Mouse (Mus musculus) spleen, adult 2 months (tissue): ENCODE measurements around the gene Lpcat4.

Experiments
- CTCF ChIP-seq: fragments of 200-500 bp; IDR thresholded peaks from 2 replicates; pipeline ENCODE4 v1.5.1; 2011; ENCODE audit warnings: mild to moderate bottlenecking, inconsistent platforms; ENCODE audit not compliant: insufficient read depth, insufficient read length, insufficient replicate concordance; ENCODE audit errors: extremely low read depth
- POLR2A ChIP-seq: fragments of 200-500 bp; IDR thresholded peaks from 2 replicates; pipeline ENCODE4 v1.6.1; 2011; ENCODE audit warnings: low read depth, low read length, inconsistent platforms

DNA sequence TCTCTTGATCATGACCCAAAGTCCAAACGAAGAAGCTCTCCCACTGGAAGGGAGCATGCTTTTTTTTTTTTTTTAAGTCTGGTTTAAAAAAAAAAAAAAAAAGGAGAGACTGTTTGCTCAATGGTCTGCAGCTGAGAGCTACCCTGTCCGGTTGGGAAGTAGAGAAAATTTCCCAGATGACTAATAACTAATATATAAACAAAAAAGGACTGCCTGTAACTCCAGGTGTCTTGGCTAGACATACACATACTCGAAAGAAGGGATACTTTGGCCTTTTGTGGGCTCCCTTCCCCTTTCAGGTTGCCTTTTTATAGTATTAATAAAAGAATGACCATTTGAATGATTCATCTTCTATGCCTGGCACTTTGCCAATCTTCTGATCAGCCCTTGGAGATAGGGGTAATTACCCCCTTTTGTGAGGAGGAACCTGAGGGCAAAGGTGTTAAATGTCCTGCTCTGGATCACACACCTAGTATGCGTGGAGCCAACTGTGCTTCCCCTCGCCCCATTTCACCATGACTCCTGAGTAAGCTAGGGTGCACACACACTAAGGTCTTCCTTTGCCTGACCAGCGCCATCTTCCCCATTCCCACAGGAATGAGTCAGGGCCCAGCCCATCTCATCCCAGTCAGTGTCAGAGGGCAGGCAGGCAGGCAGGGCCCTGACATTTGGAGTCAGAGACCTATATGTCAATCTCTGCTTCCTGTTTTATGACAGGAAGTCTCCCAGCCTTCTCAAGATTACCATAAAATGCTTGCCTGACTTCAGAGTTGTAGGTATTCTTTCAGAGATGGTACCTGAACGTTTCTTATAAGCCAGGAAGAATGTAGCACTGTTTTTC, 15.6 kb downstream of the Lpcat4 start:
- TF ChIP-seq POLR2A, result no peak
- no peak for TF ChIP-seq CTCF
